Mouse (Mus musculus) megakaryocyte, embryonic 14.5 days (primary cell): ENCODE measurements around the gene Slc52a3.

Experiments used
- FLI1 ChIP-seq: IDR thresholded peaks from 2 replicates; pipeline ENCODE4 v1.6.1; 2012; ENCODE audit warnings: low read length, inconsistent platforms, mixed read lengths
- GATA1 ChIP-seq: IDR thresholded peaks from 3 replicates; pipeline ENCODE4 v1.6.1; 2012; ENCODE audit warnings: mixed read lengths, low read length, inconsistent platforms, borderline replicate concordance

DNA sequence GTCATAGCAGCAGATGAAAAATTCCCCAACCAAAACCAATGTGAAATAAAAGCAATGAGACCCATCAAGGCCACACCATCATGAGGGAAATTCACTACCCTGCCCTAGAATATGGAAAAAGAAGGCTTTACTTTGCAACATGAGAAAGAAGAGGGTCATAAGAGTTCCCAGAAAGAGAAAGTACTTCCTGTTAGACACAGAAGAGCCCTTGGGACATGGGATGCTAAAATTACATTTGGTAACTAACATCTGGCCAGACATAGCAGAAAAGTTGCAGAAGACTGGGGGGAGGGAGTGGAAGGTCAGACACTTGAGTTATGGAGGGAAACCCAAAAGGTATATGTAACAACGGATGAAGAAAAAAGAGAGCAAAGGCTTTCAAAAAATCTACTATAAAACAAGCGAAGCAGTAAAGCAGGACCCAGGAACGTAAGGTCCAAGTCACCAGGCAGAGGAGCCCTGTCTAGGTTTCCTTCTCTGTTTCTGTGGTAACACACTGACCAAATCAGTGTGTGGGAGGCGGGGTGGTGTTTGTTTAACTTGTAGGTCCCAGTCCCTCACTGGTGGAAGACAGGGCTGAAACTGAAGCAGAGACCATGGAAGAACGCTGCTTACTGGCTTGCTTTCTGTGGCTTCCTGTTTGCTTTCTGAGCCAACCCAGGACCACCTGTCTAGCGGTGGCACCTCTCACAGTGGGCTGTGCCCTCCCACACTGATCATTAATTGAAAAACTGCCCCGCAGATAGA, 10.7 kb upstream of the Slc52a3 start:
- TF ChIP-seq GATA1 = no peak
- TF ChIP-seq FLI1 = no peak
